Comparison of ENCODE assay signal across 12 mouse cellular contexts in genomic region chr2:70802658-70803057, GRCm38 (mm10). TPM values are rescaled to one million over a fixed set of nuclear protein-coding genes. Genes with fewer than 3 reads are reported as not detected.
DNase-seq lines count a peak whose midpoint lies in the region; ATAC-seq and TF ChIP-seq lines count a peak whose summit lies in the region.
"Had no signal": no experiment of that assay in that cellular context is flagged by ENCODE, and none has a peak within 500 bp of the region (broad histone marks: within the 10 kb centered on the region; RNA-seq: fewer than 3 reads in every experiment).

No protein-coding gene starts in this region.

- H3K27ac ChIP-seq in hindbrain, embryonic 14.5 days: peak overlapping the region; percentile 20; the same call in 1 of the 2 replicates
- H3K27ac ChIP-seq in hindbrain, embryonic 10.5 days: no peak overlapping the region
- H3K27ac ChIP-seq in lung, postnatal 0 days (ENCODE audit: low read length): no peak overlapping the region
- H3K27ac ChIP-seq in liver, embryonic 16.5 days (ENCODE audit: low read length): no peak overlapping the region
- H3K27ac ChIP-seq: limb, embryonic 15.5 days; midbrain, embryonic 12.5 days; neural tube, embryonic 12.5 days had no signal

- no peaks in the 10 kb centered on the region for H3K9me3 ChIP-seq in hindbrain, embryonic 14.5 days (ENCODE audit: control insufficient read depth, low read length)
- H3K9me3 ChIP-seq in hindbrain, embryonic 10.5 days: no peaks in the 10 kb centered on the region
- H3K9me3 ChIP-seq in lung, postnatal 0 days (ENCODE audit: low read length): no peaks in the 10 kb centered on the region
- H3K9me3 ChIP-seq in liver, embryonic 16.5 days (replicated peaks; ENCODE audit: control insufficient read depth, low read length): no peaks in the 10 kb centered on the region
- H3K9me3 ChIP-seq: limb, embryonic 15.5 days; neural tube, embryonic 12.5 days had no signal

- no peaks in the 10 kb centered on the region for H3K4me1 ChIP-seq in hindbrain, embryonic 14.5 days (replicated peaks; ENCODE audit: control insufficient read depth, insufficient read depth, low read length)
- 0 out of 2 replicates have a peak, but pooled peaks cover 2% of the 10 kb centered on the region for H3K4me1 ChIP-seq in hindbrain, embryonic 10.5 days (replicated peaks)
- H3K4me1 ChIP-seq in lung, postnatal 0 days (ENCODE audit: insufficient read depth, low read depth, low read length): no peaks in the 10 kb centered on the region
- H3K4me1 ChIP-seq in liver, embryonic 16.5 days (ENCODE audit: control insufficient read depth, low read depth, low read length): peaks cover 17% of the 10 kb centered on the region
- H3K4me1 ChIP-seq: neural tube, embryonic 12.5 days had no signal

- ATAC-seq in hindbrain, embryonic 14.5 days (ENCODE audit: low FRiP score): no peak; the same call in 1 of the 2 replicates
- ATAC-seq in lung, postnatal 0 days: no peak
- peak; percentile 61; the same call in 1 of the 2 replicates for ATAC-seq in liver, embryonic 16.5 days (ENCODE audit: low read depth)
- no peak for ATAC-seq in inflammation-experienced regulatory T-cells, adult 6 months

- WGBS in hindbrain, embryonic 14.5 days: 39% methylated on average over 6 of the region's 6 CpGs
- WGBS in hindbrain, embryonic 10.5 days: 33% methylated on average over 6 of the region's 6 CpGs
- 41% methylated on average over 6 of the region's 6 CpGs for WGBS in lung, postnatal 0 days
- 80% methylated on average over 6 of the region's 6 CpGs for WGBS in liver, embryonic 16.5 days (ENCODE audit: insufficient replicate concordance)

- 0 out of 2 replicates have a peak, but pooled peaks cover 3% of the 10 kb centered on the region for H3K36me3 ChIP-seq in hindbrain, embryonic 14.5 days (replicated peaks; ENCODE audit: control insufficient read depth, insufficient read depth)
- H3K36me3 ChIP-seq in hindbrain, embryonic 10.5 days: peaks cover 25% of the 10 kb centered on the region
- no peaks in the 10 kb centered on the region for H3K36me3 ChIP-seq in lung, postnatal 0 days (ENCODE audit: insufficient read depth, low read length)
- peaks cover 2% of the 10 kb centered on the region; the same call in 1 of the 2 replicates for H3K36me3 ChIP-seq in liver, embryonic 16.5 days (ENCODE audit: control insufficient read depth, insufficient read depth)
- H3K36me3 ChIP-seq: neural tube, embryonic 12.5 days had no signal

- no peak overlapping the region for H3K9ac ChIP-seq in hindbrain, embryonic 14.5 days
- no peak overlapping the region for H3K9ac ChIP-seq in lung, postnatal 0 days (replicated peaks; ENCODE audit: low read depth)
- no peak overlapping the region for H3K9ac ChIP-seq in liver, embryonic 16.5 days (ENCODE audit: low read depth, low read length)
- H3K9ac ChIP-seq: limb, embryonic 15.5 days; midbrain, embryonic 12.5 days; neural tube, embryonic 12.5 days had no signal

- H3K27me3 ChIP-seq in hindbrain, embryonic 14.5 days (ENCODE audit: control insufficient read depth, insufficient read depth, low read length): no peaks in the 10 kb centered on the region
- H3K27me3 ChIP-seq in hindbrain, embryonic 10.5 days (ENCODE audit: insufficient read depth, poor library complexity, severe bottlenecking): no peaks in the 10 kb centered on the region
- H3K27me3 ChIP-seq in lung, postnatal 0 days (replicated peaks; ENCODE audit: insufficient read depth, low read length): no peaks in the 10 kb centered on the region
- no peaks in the 10 kb centered on the region for H3K27me3 ChIP-seq in liver, embryonic 16.5 days (ENCODE audit: control insufficient read depth, insufficient read depth, low read depth, low read length)
- H3K27me3 ChIP-seq: limb, embryonic 15.5 days; midbrain, embryonic 12.5 days; neural tube, embryonic 12.5 days had no signal

- peak; percentile 21 for DNase-seq in adrenal gland, postnatal 14 days
- no peak for DNase-seq in adrenal gland, postnatal 4 days (ENCODE audit: low spot score in 2 of 2)
- no peak for DNase-seq in hindbrain, embryonic 14.5 days (ENCODE audit: low spot score)
- DNase-seq in hindbrain, embryonic 10.5 days (ENCODE audit: low spot score): no peak
- DNase-seq in lung, postnatal 10 days: peak; percentile 10
- no peak for DNase-seq in lung, postnatal 0 days (ENCODE audit: low spot score)
- DNase-seq: thymus, postnatal 25 days had no signal

- H3K4me2 ChIP-seq in hindbrain, embryonic 14.5 days (replicated peaks): no peak overlapping the region
- no peak overlapping the region for H3K4me2 ChIP-seq in lung, postnatal 0 days (replicated peaks; ENCODE audit: low read depth, low read length)
- H3K4me2 ChIP-seq in liver, embryonic 16.5 days (ENCODE audit: low read depth, low read length): no peak overlapping the region
- H3K4me2 ChIP-seq: limb, embryonic 15.5 days; midbrain, embryonic 12.5 days; neural tube, embryonic 12.5 days had no signal

- no peak overlapping the region for H3K4me3 ChIP-seq in hindbrain, embryonic 14.5 days (replicated peaks; ENCODE audit: low read length)
- H3K4me3 ChIP-seq in hindbrain, embryonic 10.5 days: no peak overlapping the region
- H3K4me3 ChIP-seq in lung, postnatal 0 days (ENCODE audit: low read depth, low read length): no peak overlapping the region
- H3K4me3 ChIP-seq in liver, embryonic 16.5 days (ENCODE audit: low read depth, low read length): no peak overlapping the region
- H3K4me3 ChIP-seq: limb, embryonic 15.5 days; midbrain, embryonic 12.5 days; neural tube, embryonic 12.5 days had no signal

- no peak for TF ChIP-seq EP300 in lung, postnatal 0 days (IDR thresholded peaks at IDR 0.05)

- no peak for TF ChIP-seq CTCF in lung, postnatal 0 days (IDR thresholded peaks at IDR 0.05)

RNA-seq across cellular contexts. Expression of gene Tlk1, which starts 22.9 kb away (rescaled TPM):
- total RNA-seq in adrenal gland, postnatal 14 days (2021): 60.4 and 66.0 TPM in 2 replicates
- total RNA-seq in adrenal gland, postnatal 4 days (2021): 10 to 100 TPM; 77.1 to 85.2 TPM
- polyA plus RNA-seq in hindbrain, embryonic 14.5 days (2014; fragmentation: Nextera tagmentation; extraction: Ambion mirVana): 28.1 and 29.9 TPM in 2 replicates
- 19.1 and 27.5 TPM in 2 replicates for polyA plus RNA-seq in hindbrain, embryonic 10.5 days (2016; fragmentation: Nextera tagmentation; extraction: Ambion mirVana)
- polyA plus RNA-seq in lung, postnatal 0 days (2015; fragmentation: Nextera tagmentation; extraction: Ambion mirVana): 23.7 and 27.8 TPM in 2 replicates
- 16.5 and 17.9 TPM in 2 replicates for polyA plus RNA-seq in liver, embryonic 16.5 days (2015; fragmentation: Nextera tagmentation; extraction: Ambion mirVana)
- polyA plus RNA-seq in inflammation-experienced regulatory T-cells, adult 6 months (2017; shearing (Covaris generic)): 10 to 100 TPM; 30.5 to 45.3 (median 44.1) TPM

Comparison
In these comparisons a context has a peak if more than half of its experiments do, and no peak if none do; other contexts are left out.
1. DNase-seq: peak in adrenal gland, postnatal 14 days (single experiment) and lung, postnatal 10 days (single experiment); none in adrenal gland, postnatal 4 days (0 of 2), hindbrain, embryonic 14.5 days (single experiment), hindbrain, embryonic 10.5 days (single experiment) and lung, postnatal 0 days (single experiment).